Mouse (Mus musculus) erythroblast, embryonic 14.5 days (primary cell): Measurements from ENCODE around the gene Fndc7.

Experiments
- GATA1 ChIP-seq: IDR thresholded peaks from 2 replicates; pipeline ENCODE4 v1.6.1; 2012; ENCODE audit warnings: low read length, inconsistent platforms, mixed read lengths
- TAL1 ChIP-seq: IDR thresholded peaks from 3 replicates; pipeline ENCODE4 v1.6.1; 2012; ENCODE audit warnings: low read length, inconsistent platforms, mixed read lengths

DNA sequence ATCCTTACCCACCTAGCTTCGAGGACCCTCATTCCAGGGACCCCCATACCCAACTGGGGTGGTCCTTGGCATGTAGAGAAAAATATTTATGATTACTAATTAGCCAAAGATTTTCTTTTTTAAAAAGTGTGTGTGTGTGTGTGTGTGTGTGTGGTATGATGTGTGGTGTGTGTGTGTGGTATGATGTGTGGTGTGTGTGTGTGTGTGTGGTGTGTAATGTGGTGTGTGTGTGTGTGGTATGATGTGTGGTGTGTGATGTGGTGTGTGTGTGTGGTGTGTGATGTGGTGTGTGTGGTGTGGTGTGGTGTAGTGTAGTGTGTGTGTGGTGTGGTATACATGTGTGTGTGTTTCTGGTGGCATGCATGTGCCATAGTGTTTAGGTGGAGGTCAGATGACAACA is 2.3 kb upstream of the Fndc7 start:
- TF ChIP-seq GATA1: no peak
- no peak for TF ChIP-seq TAL1
